Mouse (Mus musculus) adrenal gland, postnatal 36 days (tissue): ENCODE measurements around the gene BC016579. TPM values are rescaled to one million over a fixed set of nuclear protein-coding genes. Genes with fewer than 3 reads are reported as not detected.

ENCODE experiments used
- DNase-seq, 2 experiments: peaks; one replicate each; pipeline ENCODE4 v3.0.0; 2021; ENCODE audit warnings: mixed read lengths in 1 of 2
- long read RNA-seq, 2 experiments: library from polyadenylated mRNA; stranded (forward); transcript quantifications; one replicate each; pipeline ENCODE4 v2.0.0; 2021; ENCODE audit warnings: borderline sequencing depth in 2 of 2
- total RNA-seq, 2 experiments: library from RNA; stranded (reverse); gene quantifications; 2 replicates each; pipeline ENCODE4 v1.2.3; 2021

Gene BC016579
- total RNA-seq: under 1 TPM; 0.16 to 0.20 TPM
- long read RNA-seq, experiment 1, partial matches to known transcripts: 0 of 1 reads
- long read RNA-seq, experiment 1, other reads (novel, unspliced or antisense): 0 of 1 reads
- long read RNA-seq, experiment 2: 0 reads

DNA sequence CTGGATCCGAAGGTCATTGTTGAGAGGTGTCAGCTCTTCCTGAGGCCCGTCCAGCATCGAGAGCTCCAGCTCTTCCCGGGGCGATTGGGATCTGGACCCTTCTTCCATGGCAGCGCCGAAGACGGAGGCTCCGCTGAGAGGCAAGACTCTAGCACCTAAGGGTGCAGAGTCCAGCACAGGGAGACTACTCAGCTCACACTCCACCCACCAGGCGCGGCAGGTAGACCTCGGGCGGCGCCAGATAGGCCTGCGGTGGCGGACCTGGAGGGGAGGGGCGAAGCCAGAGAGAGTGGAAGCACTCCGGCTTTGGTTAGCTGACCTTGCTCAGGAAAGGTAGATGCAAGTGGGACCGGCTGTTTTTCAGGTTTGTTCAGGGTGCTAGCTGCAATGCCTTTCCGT is at the start of gene BC016579:
Gene BC016579 (minus strand): TSS at position 135 of the 399 bp plus-strand sequence.
- DNase-seq: peak; percentile 17 to 20

DNA sequence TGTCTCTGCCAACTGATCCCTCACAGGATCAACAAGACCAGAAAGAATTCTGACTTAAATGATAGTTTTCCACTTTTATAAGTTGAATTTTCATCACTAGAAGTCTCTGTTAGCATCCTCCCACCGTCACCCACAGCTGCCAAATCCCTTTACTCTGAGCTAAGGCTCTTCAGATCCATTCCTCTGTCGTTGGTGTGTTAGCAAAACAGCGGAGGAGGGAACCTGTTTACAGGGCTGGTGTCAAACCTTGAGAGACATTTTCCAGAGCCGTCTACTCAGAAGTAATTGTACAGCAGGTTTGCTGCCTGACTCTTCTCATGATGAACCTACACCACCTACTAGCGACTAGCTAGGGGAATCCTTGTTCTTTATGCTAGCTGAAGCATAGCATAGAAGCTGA is 45.4 kb upstream of the BC016579 start:
- DNase-seq: no peak

DNA sequence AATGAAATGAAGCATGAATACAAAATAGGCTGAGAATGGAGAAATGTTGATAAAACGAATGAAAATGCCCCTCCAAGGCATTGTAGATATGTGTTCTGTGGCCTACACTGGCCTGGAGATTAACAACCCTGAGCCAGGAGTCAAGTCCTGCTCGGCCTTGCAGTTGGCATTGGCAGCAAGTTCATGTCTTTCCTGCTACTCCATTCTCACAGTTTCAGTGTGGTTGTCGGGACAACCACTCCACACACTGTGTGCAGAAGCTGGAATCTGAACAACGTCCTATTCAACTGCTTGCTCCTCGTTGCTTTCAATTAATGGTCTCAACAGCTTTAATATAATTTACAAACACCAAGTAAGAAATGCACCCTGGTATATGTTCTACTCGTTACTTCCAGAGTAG is 44.1 kb upstream of the BC016579 start:
- DNase-seq: peak in 1 of 2 experiments; percentile 8

DNA sequence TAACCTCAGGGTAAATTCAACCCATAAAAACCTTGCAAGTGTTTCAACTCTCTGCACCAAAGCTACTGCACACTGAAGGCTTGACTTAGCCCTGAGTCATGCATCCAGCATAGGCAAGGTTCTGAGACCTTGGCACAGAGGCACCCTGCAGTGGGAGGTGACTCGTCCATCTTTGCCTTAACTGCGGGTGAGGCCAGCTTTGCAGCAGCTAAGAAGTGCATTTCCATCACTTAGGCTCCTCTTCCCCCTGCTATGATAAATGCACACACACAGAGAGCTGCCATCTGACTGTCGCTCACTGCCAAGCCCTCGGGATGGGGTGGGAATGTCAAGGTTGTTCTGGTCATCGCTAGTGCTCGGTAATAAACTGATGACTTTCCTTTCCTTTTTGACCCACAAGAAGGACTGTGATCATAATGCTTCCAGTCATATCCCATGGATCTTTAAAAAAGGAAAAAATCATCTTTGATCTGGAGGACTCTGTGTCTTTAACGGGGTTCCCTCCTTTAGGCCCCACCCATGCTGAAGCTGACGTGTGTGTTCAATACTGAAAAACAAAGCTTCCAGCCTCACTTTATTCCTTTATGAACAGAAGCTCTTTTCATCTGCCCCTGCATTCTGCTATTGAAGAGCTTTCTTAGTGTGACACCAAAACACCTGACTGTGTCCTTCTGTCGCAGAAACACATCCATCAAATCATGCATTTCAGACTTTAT is 41.7 kb upstream of the BC016579 start:
- peak; percentile 55 to 61 for DNase-seq

DNA sequence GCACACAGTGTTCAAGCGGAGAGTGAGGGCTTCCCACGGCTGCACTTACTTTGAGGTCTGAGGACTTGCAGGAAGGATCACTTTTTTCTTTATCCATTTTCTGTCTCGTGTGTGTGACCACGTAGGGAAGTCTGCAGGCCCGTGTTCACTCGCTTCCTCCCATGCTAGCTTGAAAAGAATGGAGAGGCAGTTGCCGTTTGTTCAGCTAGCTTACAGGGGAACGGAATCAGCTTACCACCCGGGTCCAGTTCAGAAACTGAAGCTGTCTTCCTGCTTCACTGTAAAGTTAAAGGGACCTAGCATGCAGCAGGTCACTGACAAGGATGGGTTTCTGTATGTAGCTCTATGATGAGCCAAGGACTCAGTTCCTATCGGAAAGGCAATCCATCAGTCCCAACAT is 39.7 kb upstream of the BC016579 start, which contains the start of gene Tmprss7:
Gene Tmprss7 (minus strand): TSS at position 101 of the 400 bp plus-strand sequence.
- DNase-seq: no peak

DNA sequence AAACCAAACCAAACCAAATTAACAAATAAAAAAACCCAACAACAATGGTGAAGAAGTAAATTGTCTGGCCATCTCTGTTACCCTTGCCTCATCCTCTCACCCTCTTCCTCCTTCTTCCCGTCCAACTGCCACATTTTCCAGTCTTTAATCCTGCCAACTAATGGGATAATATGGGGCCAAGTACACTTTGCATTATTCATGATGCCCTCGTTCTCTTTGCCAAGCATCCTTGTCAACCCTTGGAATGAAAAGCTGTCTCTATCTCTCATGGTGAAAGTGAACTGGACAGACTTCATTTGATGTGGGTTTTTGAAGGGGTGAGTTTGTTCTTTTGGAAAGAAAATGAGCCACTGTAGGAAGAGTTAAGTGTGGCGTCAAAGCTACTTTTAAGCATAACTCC is 39.0 kb upstream of the BC016579 start:
- no peak for DNase-seq

DNA sequence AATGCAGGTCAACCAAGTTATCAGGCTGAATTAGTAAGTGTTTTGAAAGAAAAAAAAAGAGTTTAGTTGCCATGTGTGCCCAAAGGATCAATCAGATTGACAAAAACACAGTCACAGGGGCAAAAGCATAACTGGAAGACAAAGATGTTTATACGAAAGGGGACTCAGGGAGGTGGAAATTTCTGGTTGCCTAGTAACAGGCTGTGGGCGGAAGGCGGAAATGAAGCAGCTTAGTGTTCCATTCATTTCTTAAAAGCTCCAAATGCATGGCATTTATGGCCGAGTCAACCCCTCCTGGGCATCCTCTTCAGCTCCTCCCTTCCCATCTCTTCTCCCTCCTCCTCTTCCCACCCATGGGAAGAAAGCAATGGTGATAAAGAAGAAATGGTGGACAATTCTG is 36.3 kb upstream of the BC016579 start:
- no peak for DNase-seq

DNA sequence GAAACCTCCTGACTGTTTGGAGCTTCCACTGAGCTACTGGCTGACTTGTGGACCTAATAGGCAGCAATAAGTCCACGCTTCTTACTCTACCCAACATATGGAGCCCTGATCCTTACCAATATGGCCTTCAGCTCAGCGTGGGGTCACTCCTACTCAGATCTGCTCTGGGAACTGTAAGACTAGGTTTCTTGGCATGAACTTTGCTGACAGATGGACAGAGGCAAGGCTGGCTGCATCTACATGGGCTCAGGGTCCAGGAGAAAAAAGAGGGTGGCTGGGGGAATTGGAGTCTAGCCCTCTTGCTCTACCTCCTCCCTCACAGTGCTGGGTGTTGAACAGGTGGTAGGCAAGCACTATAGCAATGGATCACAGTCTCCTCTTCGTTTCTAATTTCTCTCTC is 33.0 kb upstream of the BC016579 start:
- DNase-seq: no peak

DNA sequence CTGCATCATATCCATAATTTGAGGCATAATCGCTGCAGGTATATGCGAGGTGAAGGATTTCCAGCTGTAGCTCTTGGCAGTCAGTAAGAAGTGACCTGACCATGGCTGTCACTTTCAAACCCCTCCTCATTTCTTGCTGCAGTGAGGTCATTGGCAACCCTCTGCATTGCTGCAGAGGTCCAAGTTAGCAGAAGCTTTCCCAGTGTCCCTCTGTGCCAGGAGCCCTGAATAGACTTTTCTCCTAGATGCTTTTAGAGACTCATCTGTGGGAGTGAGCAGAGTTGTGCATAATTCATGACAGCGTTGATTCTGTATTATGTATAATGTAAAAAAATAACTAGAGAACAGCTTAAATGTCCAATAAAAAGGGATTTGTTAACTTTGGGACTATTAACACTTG is 31.4 kb upstream of the BC016579 start:
- DNase-seq: no peak

DNA sequence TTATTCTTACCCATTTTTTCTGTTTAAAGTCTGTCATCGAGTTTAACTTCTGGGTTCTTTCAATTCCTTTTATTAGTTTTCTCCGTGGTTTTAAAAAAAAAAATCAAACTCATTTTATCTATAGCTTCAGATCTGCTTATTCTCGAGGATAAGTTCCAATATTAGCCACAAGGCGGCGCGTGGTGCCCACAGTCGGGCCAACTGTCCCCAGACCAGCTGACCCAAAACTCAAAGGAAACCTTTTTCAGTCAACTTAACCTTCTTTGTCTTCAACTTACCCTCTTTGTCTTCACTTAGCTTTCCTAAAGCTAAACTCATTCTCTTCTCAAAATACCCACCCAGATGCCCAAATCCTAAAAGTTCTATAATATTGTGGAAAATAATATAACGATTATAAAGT is 30.9 kb upstream of the BC016579 start:
- DNase-seq: peak; percentile 79 to 84

DNA sequence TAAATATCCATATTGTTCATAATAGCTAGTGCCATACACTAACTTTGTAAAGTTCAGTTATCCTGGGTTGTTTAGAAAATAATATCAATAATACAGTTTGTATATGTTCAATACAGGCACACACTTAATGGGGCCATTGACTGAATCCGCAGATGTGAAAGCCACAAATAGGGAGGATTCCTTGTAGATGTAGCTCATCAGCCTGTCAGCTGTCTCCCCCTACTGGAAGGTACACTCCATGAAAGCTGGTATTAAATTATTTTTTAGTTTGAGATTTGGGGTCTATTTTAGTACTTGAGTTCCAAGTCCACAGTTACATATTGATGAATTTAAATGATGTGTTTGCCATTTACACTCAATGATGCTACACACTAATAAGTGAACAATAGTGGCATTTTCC is 22.6 kb upstream of the BC016579 start:
- DNase-seq: peak in 1 of 2 experiments; percentile 40

DNA sequence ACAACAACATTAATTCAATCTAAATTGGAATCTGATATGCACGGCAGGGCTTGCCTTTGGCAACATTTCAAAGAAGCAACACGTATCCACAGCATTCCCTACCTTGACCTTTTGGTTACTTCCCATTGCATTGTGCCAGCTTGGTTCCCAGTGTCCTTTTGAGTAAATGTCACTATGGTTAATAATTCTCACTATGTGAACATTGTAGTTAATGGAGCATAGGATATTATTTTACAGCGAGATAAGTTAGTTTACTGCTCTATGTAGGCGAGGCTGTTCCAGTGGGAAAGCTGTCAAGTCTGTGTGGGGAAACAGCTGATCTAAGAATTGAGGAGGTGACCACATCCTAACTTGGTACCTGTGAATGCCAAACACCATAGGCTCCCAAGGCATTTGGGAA is 16.1 kb upstream of the BC016579 start:
- peak; percentile 48 to 50 for DNase-seq

DNA sequence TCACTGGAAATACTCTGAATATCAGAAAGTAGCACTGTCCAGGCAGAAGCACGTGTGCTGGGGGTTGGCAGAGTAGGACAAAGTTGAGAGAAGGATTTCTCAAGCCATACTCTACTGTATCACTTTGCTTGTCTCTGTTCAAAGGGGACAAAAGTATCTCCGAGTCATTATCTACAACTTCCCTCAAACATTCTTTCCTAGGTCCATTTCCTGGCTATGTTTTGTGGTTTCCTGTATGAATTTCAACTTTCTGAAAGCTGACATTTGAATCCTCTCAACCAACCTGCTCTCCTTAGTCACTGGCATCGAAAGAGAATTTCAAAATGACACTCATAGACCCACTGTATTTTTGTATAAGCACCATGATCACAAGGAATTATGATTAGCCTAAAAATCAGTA is 14.3 kb upstream of the BC016579 start:
- DNase-seq: no peak

DNA sequence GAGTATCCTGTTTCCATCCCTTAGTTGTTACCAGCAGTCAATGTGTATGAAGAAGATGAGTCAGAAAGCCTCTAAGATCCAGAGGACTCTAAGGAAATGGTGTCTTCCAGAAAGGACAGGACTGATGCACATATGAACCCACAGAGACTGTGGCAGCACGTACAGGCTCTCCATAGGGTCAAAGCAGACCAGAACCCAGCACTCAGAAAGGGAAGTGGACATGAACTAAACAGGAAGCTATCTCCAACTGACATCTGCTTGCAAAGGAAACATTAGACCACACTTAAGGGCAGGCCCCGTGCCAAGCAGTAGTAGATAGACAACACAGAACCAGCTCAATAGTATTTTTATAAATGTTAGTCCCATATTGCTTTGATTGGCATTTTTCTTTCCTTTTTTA is 12.3 kb upstream of the BC016579 start:
- DNase-seq: no peak

DNA sequence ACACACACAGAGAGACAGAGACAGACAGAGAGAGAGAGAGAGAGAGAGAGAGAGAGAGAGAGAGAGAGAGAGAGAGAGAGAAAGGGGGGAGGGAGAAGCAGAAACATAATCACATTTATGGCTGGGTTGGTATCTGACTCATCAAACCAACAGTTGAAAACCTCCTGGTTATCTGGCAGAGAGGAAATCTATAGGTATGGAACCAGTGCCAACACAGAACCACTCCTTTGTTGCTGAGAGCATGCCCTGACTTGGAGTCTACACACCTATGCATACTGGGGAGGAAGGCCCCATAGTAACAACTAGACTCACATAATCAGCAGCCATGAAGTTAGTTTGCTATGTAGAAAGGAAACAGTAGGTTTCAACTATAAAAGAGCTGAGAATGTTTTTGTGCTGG is 8.5 kb upstream of the BC016579 start:
- DNase-seq: no peak

DNA sequence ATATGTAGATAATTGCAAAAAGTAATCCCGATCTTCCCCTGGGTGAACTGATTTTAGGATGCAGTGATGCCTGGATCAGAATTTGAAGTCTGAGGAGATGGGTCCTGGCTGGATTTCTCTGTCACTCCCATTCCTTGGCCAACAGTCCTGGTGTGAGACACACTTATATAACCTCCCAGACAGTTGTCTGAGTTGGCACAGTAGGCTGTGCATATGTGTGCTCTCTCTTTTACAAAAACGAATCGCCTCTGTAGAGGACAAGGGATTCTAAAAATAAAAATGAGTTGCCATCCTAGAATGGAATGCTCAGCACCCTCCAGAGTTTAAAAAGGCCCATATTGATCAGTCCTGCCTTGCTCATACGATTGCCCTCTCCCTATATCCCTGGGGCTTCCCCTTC is 5.7 kb upstream of the BC016579 start:
- no peak for DNase-seq

DNA sequence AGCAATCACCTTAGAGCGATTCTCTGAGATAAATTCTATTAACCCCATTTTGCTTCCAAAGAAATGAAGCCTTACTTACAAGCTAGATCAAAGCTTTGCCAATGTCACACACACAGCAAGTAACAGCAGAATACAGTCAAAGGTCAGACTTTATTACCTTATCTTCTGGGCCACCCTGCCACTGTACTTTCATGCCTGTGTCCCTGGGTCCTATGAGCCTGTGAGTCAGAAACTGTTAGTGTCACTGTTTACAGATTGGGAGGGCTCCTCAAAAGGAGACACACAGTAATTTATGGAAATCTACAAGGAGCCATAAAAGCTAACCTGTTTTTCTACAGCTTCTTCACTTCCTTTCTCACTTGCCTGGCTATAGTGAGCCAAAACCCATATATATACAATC is 4.4 kb upstream of the BC016579 start:
- DNase-seq: no peak

DNA sequence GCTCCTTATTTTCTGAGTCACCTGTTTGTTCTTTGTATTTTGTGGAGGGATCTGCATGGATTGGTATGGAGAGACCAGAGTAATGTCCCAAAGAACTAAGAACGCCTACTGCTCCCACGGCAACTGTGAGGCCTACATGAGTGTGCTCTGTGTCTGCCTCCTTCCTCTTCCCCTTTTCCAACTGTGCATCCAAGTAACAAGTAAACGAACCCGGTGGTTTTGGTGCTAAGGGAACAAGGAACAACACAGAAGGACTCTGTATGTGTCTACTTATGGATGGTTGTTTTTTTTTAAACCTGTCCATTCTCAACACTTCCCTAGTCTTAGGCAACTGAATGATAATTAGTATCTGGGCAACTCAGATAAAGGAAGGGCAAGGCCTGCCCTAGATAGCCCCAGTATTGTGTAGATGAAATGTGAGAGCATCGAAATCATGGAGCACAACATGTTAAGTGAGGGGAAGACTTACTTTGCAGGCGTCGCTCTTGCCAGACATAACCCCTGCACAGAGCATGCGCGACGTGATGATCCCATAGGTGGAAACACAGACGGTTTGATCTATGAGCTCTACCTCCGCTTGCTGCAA is 3.8 kb upstream of the BC016579 start:
- no peak for DNase-seq

DNA sequence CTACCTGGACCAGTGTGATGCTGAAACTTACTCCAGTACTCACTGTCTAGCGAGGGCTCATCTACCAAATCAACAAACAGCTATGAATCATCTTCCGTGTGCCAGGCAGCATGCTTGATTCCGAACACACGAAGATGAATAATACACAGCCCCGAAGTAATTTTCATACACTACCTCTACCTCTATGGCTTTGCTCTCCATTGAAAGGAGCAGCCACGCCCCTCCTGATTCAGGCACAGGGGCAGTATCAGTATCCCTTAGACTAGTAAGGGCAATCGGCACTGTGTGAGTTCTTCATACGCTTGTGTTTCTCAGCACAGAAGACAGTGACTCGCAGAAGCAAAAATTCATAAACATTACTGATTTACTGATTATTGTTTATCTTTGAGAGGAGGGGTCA is 597 bp upstream of the BC016579 start:
- DNase-seq: no peak

DNA sequence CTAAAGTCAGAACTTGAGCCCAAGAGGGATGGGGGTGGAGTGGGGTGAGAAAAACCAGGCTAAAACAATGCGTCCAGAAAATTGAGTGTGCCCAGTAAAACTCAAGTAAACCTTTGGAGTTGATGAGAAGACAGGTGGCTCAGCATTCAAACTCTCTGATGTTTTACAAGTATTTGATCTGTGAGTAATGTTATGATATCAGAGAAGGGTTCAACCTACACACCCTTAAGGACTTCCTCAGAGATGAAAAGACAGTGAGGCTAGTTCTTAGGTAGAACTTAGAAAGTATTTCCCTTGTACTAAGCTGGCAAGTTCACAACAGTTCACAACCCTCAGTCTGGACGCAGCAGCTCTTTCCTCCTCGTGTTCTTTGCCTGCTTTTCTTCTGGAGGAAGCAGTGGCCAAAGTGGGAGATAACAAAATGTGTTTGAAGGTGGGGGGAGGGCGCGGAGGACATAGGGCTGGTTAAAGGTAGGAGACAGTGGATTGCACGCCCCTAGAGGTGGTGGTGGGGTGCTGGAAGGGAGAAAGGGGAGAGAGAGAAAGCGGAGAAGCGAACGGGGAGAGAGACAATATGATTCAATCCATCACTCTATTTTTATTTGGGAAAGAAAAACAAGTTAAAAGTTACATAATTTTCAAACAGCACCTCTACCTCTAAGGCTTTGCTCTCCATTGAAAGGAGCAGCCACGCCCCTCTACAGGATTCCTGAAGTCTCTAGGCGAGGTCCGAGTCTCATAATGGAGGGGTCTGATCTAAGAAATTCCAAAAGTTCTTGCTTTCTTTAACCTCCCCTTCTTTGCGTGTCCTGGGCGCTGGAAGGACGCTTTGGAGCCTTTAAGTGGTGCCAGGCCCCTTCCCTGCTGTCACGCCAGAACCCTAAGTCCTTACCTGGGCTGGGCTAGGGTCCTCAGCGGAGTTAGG is 597 bp downstream of the BC016579 start:
- DNase-seq: peak in 1 of 2 experiments; percentile 9

DNA sequence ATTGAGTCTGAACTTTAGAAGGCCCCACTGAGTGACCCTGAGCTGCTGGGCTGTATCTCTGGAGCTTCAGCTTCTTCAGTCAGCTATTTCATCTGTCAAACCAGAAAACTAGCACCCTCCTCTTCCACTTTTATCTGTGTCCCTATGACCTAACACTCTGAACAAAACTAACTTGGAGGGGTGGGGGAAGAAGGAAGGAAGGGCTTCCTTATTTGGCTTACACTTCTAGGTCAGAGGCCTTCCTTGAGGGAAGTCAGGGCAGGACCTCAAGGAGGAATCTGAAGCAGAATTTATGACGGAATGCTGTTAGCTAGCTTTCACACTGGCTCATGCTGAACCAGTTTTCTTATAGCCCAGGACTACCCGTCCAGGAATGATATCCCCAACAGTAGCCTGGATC is 2.4 kb downstream of the BC016579 start:
- no peak for DNase-seq

DNA sequence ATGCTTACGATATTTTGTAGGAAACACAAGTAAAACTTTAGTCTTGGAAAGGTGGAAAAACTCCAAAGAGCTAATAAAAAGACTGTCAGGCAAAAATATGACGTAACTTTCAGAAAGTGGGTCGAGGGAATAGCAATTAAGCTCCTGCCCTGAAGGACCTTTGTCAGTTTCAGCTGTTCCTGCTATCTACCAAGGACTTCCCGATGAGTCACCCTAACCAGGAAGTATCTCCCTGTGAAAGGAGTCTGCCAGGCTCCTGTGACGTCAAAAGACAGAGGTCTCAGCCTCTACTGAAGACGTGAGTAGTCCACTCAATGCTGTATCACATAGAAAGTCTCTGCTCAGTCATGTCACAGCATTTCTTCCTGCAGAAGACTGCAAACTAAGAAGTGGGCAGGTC is 9.5 kb downstream of the BC016579 start:
- DNase-seq: peak; percentile 74 to 78

DNA sequence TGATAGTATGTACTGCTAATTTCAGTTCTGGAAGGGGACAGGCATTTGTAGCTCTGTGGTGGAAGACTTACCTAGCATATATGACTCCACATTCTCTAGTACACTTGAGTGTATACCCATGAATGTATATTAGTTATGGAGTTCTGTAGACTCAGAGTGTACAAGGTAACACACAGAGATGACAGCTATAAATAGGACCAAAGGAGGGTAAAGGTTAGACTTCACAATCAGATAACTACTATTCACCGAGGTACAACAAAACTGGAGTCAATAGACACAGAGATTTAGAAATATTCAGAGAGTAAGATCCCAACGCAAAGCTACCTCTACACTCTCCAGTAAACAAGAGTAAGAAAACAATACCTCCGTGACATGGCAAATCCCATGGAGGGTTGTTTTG is 9.9 kb downstream of the BC016579 start:
- no peak for DNase-seq
